Mouse (Mus musculus) spleen, adult 2 months (tissue): ENCODE measurements around the gene Gm10134. TPM values are rescaled to one million over a fixed set of nuclear protein-coding genes. Genes with fewer than 3 reads are reported as not detected.

Source experiments
- DNase-seq, 2 experiments: peaks; one replicate each; pipeline versions ENCODE4 v3.0.0 to v3.0.0-alpha.2; 2012 to 2021; ENCODE audit warnings: low spot score in 2 of 2, low read depth in 1 of 2
- H3K27ac ChIP-seq: fragments of 200-500 bp; 2 replicates; pipeline ENCODE4 v1.5.1; 2012; ENCODE audit warnings: low read length, inconsistent platforms; ENCODE audit not compliant: insufficient read depth
- H3K27me3 ChIP-seq: fragments of 200-500 bp; 2 replicates; pipeline ENCODE4 v1.6.1; 2012; ENCODE audit warnings: mild to moderate bottlenecking, moderate library complexity, low read length, inconsistent platforms; ENCODE audit not compliant: control insufficient read depth, insufficient read depth
- H3K36me3 ChIP-seq: fragments of 200-500 bp; 2 replicates; pipeline ENCODE4 v1.6.1; 2012; ENCODE audit warnings: mild to moderate bottlenecking, low read length, inconsistent platforms; ENCODE audit not compliant: control insufficient read depth, insufficient read depth
- H3K4me1 ChIP-seq: fragments of 200-500 bp; 2 replicates; pipeline ENCODE4 v1.6.1; 2011; ENCODE audit warnings: inconsistent platforms; ENCODE audit not compliant: control insufficient read depth, insufficient read depth, insufficient read length
- H3K4me3 ChIP-seq: fragments of 200-500 bp; 2 replicates; pipeline ENCODE4 v1.5.1; 2011; ENCODE audit warnings: mild to moderate bottlenecking, inconsistent platforms; ENCODE audit not compliant: insufficient read depth, insufficient read length; ENCODE audit errors: extremely low read depth
- CTCF ChIP-seq: fragments of 200-500 bp; IDR thresholded peaks from 2 replicates; pipeline ENCODE4 v1.5.1; 2011; ENCODE audit warnings: mild to moderate bottlenecking, inconsistent platforms; ENCODE audit not compliant: insufficient read depth, insufficient read length, insufficient replicate concordance; ENCODE audit errors: extremely low read depth
- POLR2A ChIP-seq: fragments of 200-500 bp; IDR thresholded peaks from 2 replicates; pipeline ENCODE4 v1.6.1; 2011; ENCODE audit warnings: low read depth, low read length, inconsistent platforms
- WGBS: fragments of 180-500 bp; shearing (Covaris S2); methylation state at CpG from one replicate; pipeline ENCODE4 v1.1.7; 2018; 5-methylcytosine and 5-hydroxymethylcytosine counted together
- polyA plus RNA-seq: library from polyadenylated mRNA; depleted of rRNA; stranded (reverse); fragments of >200 nt; gene quantifications from 2 replicates; pipeline ENCODE4 v1.2.3, GENCODE M21; 2012; rRNA removed

The Gm10134 gene
- polyA plus RNA-seq, 1 experiment, result 0.46 TPM

- Histone ChIP-seq H3K27ac (no peak overlapping the region), H3K27me3 (no peaks in the 10 kb centered on the region), H3K4me1 (peaks cover 19% of the 10 kb centered on the region), H3K36me3 (peaks cover 26% of the 10 kb centered on the region), H3K4me3 (no peak overlapping the region)
- TF ChIP-seq POLR2A (no peak), CTCF (no peak)
- DNase-seq, result no peak
- WGBS, result 92% methylated on average over 8 of the region's 8 CpGs
Measured at GRCm38 (mm10) chr2:28543894-28544293, 38.0 kb downstream of the Gm10134 start.

- TF ChIP-seq CTCF (no peak), POLR2A (no peak)
- H3K27ac ChIP-seq, result no peak overlapping the region
- peaks cover 42% of the 10 kb centered on the region for H3K36me3 ChIP-seq
- H3K27me3 ChIP-seq, result no peaks in the 10 kb centered on the region
- H3K4me1 ChIP-seq, result no peaks in the 10 kb centered on the region; the same call in 1 of the 2 replicates
- H3K4me3 ChIP-seq, result no peak overlapping the region
- no peak for DNase-seq
Measured at GRCm38 (mm10) chr2:28545976-28546375, 40.1 kb downstream of the Gm10134 start.

GRCm38 (mm10) chr2:28546560-28546959, 40.7 kb downstream of the Gm10134 start:
- no peak overlapping the region for H3K27ac ChIP-seq
- no peaks in the 10 kb centered on the region; the same call in 1 of the 2 replicates for H3K4me1 ChIP-seq
- DNase-seq, result no peak
- 87% methylated on average over 6 of the region's 6 CpGs for WGBS
- no peaks in the 10 kb centered on the region for H3K27me3 ChIP-seq
- peaks cover 43% of the 10 kb centered on the region for H3K36me3 ChIP-seq
- no peak overlapping the region for H3K4me3 ChIP-seq
- TF ChIP-seq CTCF (no peak), POLR2A (no peak)

GRCm38 (mm10) chr2:28547237-28548172, 41.6 kb downstream of the Gm10134 start:
- TF ChIP-seq POLR2A (no peak), CTCF (peak; percentile 96; the same call in 1 of the 2 replicates)
- peaks cover 48% of the 10 kb centered on the region for H3K36me3 ChIP-seq

GRCm38 (mm10) chr2:28549157-28549556, 43.3 kb downstream of the Gm10134 start:
- Histone ChIP-seq H3K4me1 (no peaks in the 10 kb centered on the region; the same call in 1 of the 2 replicates), H3K4me3 (no peak overlapping the region), H3K36me3 (peaks cover 40% of the 10 kb centered on the region), H3K27ac (no peak overlapping the region), H3K27me3 (no peaks in the 10 kb centered on the region)
- 90% methylated on average over 13 of the region's 13 CpGs for WGBS
- no peak for TF ChIP-seq POLR2A
- TF ChIP-seq CTCF, result no peak
- DNase-seq, result no peak

More at GRCm38 (mm10) chr2:28547237-28548172, 41.6 kb downstream of the Gm10134 start:
- DNase-seq, result peak; percentile 75 to 87
- no peak overlapping the region for H3K27ac ChIP-seq
- H3K27me3 ChIP-seq, result no peaks in the 10 kb centered on the region
- H3K4me1 ChIP-seq, result no peaks in the 10 kb centered on the region; the same call in 1 of the 2 replicates
- no peak overlapping the region for H3K4me3 ChIP-seq
- WGBS, result 56% methylated on average over 11 of the region's 11 CpGs

GRCm38 (mm10) chr2:28552301-28552700, 46.4 kb downstream of the Gm10134 start:
- H3K27me3 ChIP-seq, result no peaks in the 10 kb centered on the region
- H3K27ac ChIP-seq, result no peak overlapping the region
- H3K36me3 ChIP-seq, result peaks cover 33% of the 10 kb centered on the region
- no peak for TF ChIP-seq POLR2A
- no peak for TF ChIP-seq CTCF
- DNase-seq, result no peak
- 89% methylated on average over 5 of the region's 5 CpGs for WGBS
- H3K4me1 ChIP-seq, result no peaks in the 10 kb centered on the region; the same call in 1 of the 2 replicates
- H3K4me3 ChIP-seq, result no peak overlapping the region

Other genes with a start within 250 kb of the Gm10134 start
- 0.39 and 0.81 TPM in 2 replicates for gene Ppp1r26, start 59.3 kb upstream of the Gm10134 start, polyA plus RNA-seq
- gene 1700007K13Rik, start 39.8 kb upstream of the Gm10134 start, polyA plus RNA-seq, result not detected in 2 replicates
- 19.9 and 24.2 TPM in 2 replicates for gene Mrps2, start 38.0 kb upstream of the Gm10134 start, polyA plus RNA-seq
- 2.9 and 3.7 TPM in 2 replicates for gene Gbgt1, start 9.2 kb upstream of the Gm10134 start, polyA plus RNA-seq
- gene Ralgds, start 7.0 kb downstream of the Gm10134 start, polyA plus RNA-seq, result 36.6 and 43.4 TPM in 2 replicates
- gene Cel, start 57.3 kb downstream of the Gm10134 start, polyA plus RNA-seq, result 1,405 and 1,688 TPM in 2 replicates
- 13.3 and 15.4 TPM in 2 replicates for gene Gtf3c5, start 77.7 kb downstream of the Gm10134 start, polyA plus RNA-seq
- 22.1 and 31.1 TPM in 2 replicates for gene Gfi1b, start 115.9 kb downstream of the Gm10134 start, polyA plus RNA-seq
- gene Tsc1, start 135.1 kb downstream of the Gm10134 start, polyA plus RNA-seq, result 12.1 and 12.5 TPM in 2 replicates
- gene Spaca9, start 193.6 kb downstream of the Gm10134 start, polyA plus RNA-seq, result 2.4 and 5.0 TPM in 2 replicates
- 0.69 and 0.94 TPM in 2 replicates for gene Ak8, start 194.1 kb downstream of the Gm10134 start, polyA plus RNA-seq